Mouse (Mus musculus) C2C12 (cell line): ENCODE measurements around the gene Gm7168. TPM values are rescaled to one million over a fixed set of nuclear protein-coding genes. Genes with fewer than 3 reads are reported as not detected.
"Not testable (repeated sequence)": the region's sequence is repeated elsewhere in the genome, so short reads cannot be mapped to it uniquely, and the experiment has no call there.

ENCODE experiments used
- H3K27me3 ChIP-seq: one replicate; pipeline ENCODE4 v1.6.1; 2011; ENCODE audit not compliant: control insufficient read depth, insufficient read depth, insufficient read length
- H3K36me3 ChIP-seq: one replicate; pipeline ENCODE4 v1.6.1; 2011; ENCODE audit not compliant: control insufficient read depth, insufficient read depth
- H3K4me3 ChIP-seq: one replicate; pipeline ENCODE4 v1.5.1; 2011; ENCODE audit warnings: mild to moderate bottlenecking, control low read depth; ENCODE audit not compliant: poor library complexity, insufficient read depth, severe bottlenecking
- H3K79me2 ChIP-seq: one replicate; pipeline ENCODE4 v1.6.1; 2011; ENCODE audit not compliant: control insufficient read depth, insufficient read depth
- H3K79me3 ChIP-seq: one replicate; pipeline ENCODE4 v1.6.1; 2011; ENCODE audit warnings: low read depth, control low read depth
- H3ac ChIP-seq: one replicate; pipeline ENCODE3; 2011; ENCODE audit warnings: low read depth; ENCODE audit not compliant: control insufficient read depth, insufficient read length
- CEBPB ChIP-seq: IDR thresholded peaks from one replicate; pipeline ENCODE4 v1.6.1; 2011; ENCODE audit warnings: low read depth, mild to moderate bottlenecking, control low read depth, moderate library complexity
- CTCF ChIP-seq: IDR thresholded peaks from one replicate; pipeline ENCODE4 v1.5.1; 2011; ENCODE audit not compliant: control insufficient read depth, insufficient read depth, insufficient read length
- FOSL1 ChIP-seq: IDR thresholded peaks from one replicate; pipeline ENCODE4 v1.8.0; 2011; ENCODE audit warnings: mild to moderate bottlenecking, low read length; ENCODE audit not compliant: poor library complexity, insufficient read depth, severe bottlenecking
- MAX ChIP-seq: IDR thresholded peaks from one replicate; pipeline ENCODE4 v1.6.1; 2011; ENCODE audit warnings: mild to moderate bottlenecking, control low read depth
- MYOD1 ChIP-seq: IDR thresholded peaks from one replicate; pipeline ENCODE4 v1.6.1; 2011; ENCODE audit warnings: low read depth; ENCODE audit not compliant: control insufficient read depth, insufficient read length
- MYOG ChIP-seq: IDR thresholded peaks from one replicate; pipeline ENCODE4 v1.6.1; 2011; ENCODE audit not compliant: control insufficient read depth, insufficient read length; ENCODE audit errors: extremely low read depth
- USF1 ChIP-seq: IDR thresholded peaks from one replicate; pipeline ENCODE4 v1.6.1; 2011; ENCODE audit warnings: low read depth, mild to moderate bottlenecking, control low read depth, moderate library complexity
- long read RNA-seq, 2 experiments: library from polyadenylated mRNA; unstranded; transcript quantifications; one replicate each; pipeline ENCODE4 v2.0.0; 2019 to 2020
- polyA plus RNA-seq: library from polyadenylated mRNA; unstranded; fragments of >200 nt; fragmentation: generic; extraction: Trizol; gene quantifications from one replicate; pipeline ENCODE4 v1.2.1, GENCODE M21; 2012; ENCODE audit warnings: missing spikeins

Gm7168 gene
- not detected for polyA plus RNA-seq
- long read RNA-seq, experiment 1: 0 reads
- long read RNA-seq, experiment 2: 0 reads

GRCm38 (mm10) chr17:13948073-13948472 is at the start of gene Gm7168:
TSS of gene Gm7168 (plus strand) at chr17:13948373.
- H3ac ChIP-seq, H3K36me3 ChIP-seq, H3K79me2 ChIP-seq, H3K4me3 ChIP-seq, H3K79me3 ChIP-seq, H3K27me3 ChIP-seq: not testable (repeated sequence)

- Histone ChIP-seq H3K79me3 (no peaks in the 10 kb centered on the region), H3K36me3 (peaks cover 18% of the 10 kb centered on the region)
These were observed 49.3 kb upstream of the Gm7168 start for GRCm38 (mm10) chr17:13898838-13899237.

GRCm38 (mm10) chr17:13899241-13899640 is 48.9 kb upstream of the Gm7168 start:
- Histone ChIP-seq H3K79me2 (no peaks in the 10 kb centered on the region), H3K4me3 (no peak overlapping the region), H3K36me3 (peaks cover 22% of the 10 kb centered on the region), H3K27me3 (no peaks in the 10 kb centered on the region), H3ac (no peak overlapping the region), H3K79me3 (no peaks in the 10 kb centered on the region)
- no peak for TF ChIP-seq MYOG
- no peak for TF ChIP-seq MYOD1
- TF ChIP-seq CTCF: no peak
- no peak for TF ChIP-seq CEBPB
- no peak for TF ChIP-seq USF1
- no peak for TF ChIP-seq FOSL1
- TF ChIP-seq MAX: no peak

More at GRCm38 (mm10) chr17:13898838-13899237, 49.3 kb upstream of the Gm7168 start:
- Histone ChIP-seq H3K79me2 (no peaks in the 10 kb centered on the region), H3ac (no peak overlapping the region), H3K27me3 (no peaks in the 10 kb centered on the region), H3K4me3 (no peak overlapping the region)
- TF ChIP-seq CTCF: no peak
- no peak for TF ChIP-seq MYOD1
- TF ChIP-seq MYOG: no peak
- TF ChIP-seq USF1: no peak
- no peak for TF ChIP-seq MAX
- TF ChIP-seq CEBPB: no peak
- TF ChIP-seq FOSL1: no peak

GRCm38 (mm10) chr17:13903793-13904192 is 44.4 kb upstream of the Gm7168 start:
- no peak for TF ChIP-seq CEBPB
- TF ChIP-seq FOSL1: no peak
- no peak for TF ChIP-seq MYOG
- TF ChIP-seq MAX: no peak
- no peak for TF ChIP-seq CTCF
- no peak for TF ChIP-seq USF1
- TF ChIP-seq MYOD1: no peak
- H3K27me3 ChIP-seq: no peaks in the 10 kb centered on the region
- no peak overlapping the region for H3ac ChIP-seq
- H3K4me3 ChIP-seq: no peak overlapping the region
- H3K79me2 ChIP-seq: no peaks in the 10 kb centered on the region
- no peaks in the 10 kb centered on the region for H3K79me3 ChIP-seq
- peaks cover 37% of the 10 kb centered on the region for H3K36me3 ChIP-seq

GRCm38 (mm10) chr17:13907082-13907481 is 41.1 kb upstream of the Gm7168 start:
- H3K27me3 ChIP-seq: no peaks in the 10 kb centered on the region

GRCm38 (mm10) chr17:13907681-13908080 is 40.5 kb upstream of the Gm7168 start:
- H3K79me2 ChIP-seq: no peaks in the 10 kb centered on the region
- H3K4me3 ChIP-seq: no peak overlapping the region
- H3K79me3 ChIP-seq: no peaks in the 10 kb centered on the region
- no peak for TF ChIP-seq FOSL1
- no peak for TF ChIP-seq MYOG
- no peak for TF ChIP-seq MYOD1
- TF ChIP-seq MAX: no peak
- no peak for TF ChIP-seq USF1
- TF ChIP-seq CTCF: no peak
- no peak for TF ChIP-seq CEBPB
- H3K27me3 ChIP-seq: no peaks in the 10 kb centered on the region
- peaks cover 25% of the 10 kb centered on the region for H3K36me3 ChIP-seq
- no peak overlapping the region for H3ac ChIP-seq

More at GRCm38 (mm10) chr17:13907082-13907481, 41.1 kb upstream of the Gm7168 start:
- Histone ChIP-seq H3K36me3 (peaks cover 25% of the 10 kb centered on the region), H3ac (no peak overlapping the region), H3K79me2 (no peaks in the 10 kb centered on the region), H3K4me3 (no peak overlapping the region), H3K79me3 (no peaks in the 10 kb centered on the region)
- TF ChIP-seq MAX: no peak
- TF ChIP-seq MYOG: no peak
- no peak for TF ChIP-seq CEBPB
- no peak for TF ChIP-seq CTCF
- no peak for TF ChIP-seq FOSL1
